Mouse (Mus musculus) layer of hippocampus, adult 9-11 months (tissue): ENCODE results near the gene Rsc1a1.

Source experiments
- DNase-seq: peaks from one replicate; pipeline ENCODE4 v3.0.0; 2022

The Rsc1a1 gene

DNA sequence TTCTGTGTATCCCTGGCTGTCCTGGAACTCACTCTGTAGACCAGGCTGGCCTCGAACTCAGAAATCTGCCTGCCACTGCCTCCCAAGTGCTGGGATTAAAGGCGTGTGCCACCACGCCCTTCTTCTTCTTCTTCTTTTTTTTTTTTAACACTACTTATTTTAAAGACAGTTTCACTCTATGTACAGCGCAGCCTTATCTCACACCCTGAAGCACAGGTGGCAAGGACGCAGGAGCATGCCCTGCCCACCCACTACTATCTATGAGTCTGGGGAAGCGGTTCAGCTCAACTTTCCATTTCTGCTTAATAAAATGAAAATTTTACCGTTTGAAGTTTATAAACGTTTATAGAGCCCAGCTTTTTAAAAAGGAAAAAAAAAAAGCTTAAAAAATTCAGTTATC, 3.1 kb upstream of the Rsc1a1 start:
- DNase-seq: no peak

DNA sequence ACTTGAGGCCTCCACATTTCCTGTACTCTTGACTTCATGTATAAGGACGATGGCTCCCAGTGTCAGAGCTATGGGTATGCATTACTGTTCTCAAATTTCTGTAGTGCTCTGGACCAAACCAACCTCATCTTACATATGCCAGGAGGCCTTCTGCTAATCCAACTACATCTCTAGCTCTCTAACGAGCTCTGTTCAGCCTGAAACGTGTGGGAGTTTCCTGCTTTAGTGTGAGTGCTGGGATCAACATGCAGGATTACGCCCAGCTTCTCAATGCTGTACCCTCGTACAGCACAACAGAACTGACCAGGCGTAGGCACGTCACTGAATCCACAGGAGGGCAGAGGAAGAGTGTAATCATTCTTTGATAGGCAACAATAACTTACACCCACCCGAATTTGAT, 1.1 kb upstream of the Rsc1a1 start:
- DNase-seq: peak; percentile 63

DNA sequence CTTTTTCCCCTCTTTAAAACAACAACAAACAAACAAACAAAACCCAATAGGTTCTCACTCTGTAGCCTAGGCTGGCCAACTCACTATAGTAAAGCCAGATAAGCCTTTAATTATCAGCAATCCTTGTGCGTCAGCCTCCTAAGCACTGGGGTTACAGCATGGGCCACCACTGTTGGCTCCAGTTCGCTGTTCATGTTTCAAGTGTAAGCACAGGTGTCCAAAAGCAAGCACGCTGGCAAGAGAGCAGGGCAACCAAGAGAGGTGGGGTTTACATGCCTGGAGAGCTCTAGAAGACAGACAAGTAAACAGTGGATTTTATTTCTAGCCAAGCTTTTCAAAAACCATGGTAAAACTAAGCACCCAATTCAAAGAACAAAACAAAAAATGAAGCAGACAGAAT, 694 bp upstream of the Rsc1a1 start:
- DNase-seq: no peak

DNA sequence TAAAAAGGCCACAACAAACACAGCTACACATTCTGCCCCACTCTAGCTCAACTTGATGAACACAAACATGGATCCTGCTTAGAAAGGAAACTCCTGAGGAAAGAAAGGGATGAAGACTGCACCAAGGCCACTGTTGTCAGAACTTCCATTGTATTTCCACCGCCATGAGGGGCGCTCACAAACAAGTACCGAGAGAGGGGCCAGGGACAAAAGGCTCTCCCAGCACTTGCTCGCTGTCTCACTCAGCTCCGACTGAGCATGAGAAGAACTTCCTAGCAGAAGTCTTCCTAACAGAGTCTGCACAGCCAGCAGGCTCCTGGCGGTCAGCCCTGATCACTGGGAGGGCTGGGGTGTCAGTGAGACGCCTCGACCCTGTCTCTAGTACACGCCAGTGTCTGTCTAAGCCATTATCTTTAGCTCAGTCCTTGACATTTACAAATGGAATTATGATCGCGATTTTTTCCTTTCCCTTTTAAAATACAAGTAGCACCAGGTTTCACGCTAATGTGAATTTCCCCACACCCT, 2.6 kb downstream of the Rsc1a1 start:
- no peak for DNase-seq

DNA sequence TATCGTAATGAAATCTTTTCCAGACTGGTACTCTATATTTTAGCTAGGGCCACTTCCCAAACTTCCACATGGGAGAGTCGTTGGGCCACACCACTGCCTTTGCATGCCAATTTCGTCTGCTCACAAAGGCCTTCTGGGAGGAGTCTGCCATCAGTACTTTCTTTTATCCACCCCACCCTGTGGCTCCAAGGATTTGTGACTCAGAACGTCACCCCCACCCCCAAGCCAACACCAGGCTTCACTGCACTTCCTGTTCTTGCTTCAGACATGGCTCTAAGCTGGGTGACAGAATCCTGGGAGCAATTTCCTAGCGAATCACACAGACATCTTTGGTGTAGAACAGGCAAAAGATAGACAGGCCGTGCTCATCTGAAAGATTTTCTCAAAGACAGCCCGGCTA, 3.6 kb downstream of the Rsc1a1 start:
- DNase-seq: no peak

DNA sequence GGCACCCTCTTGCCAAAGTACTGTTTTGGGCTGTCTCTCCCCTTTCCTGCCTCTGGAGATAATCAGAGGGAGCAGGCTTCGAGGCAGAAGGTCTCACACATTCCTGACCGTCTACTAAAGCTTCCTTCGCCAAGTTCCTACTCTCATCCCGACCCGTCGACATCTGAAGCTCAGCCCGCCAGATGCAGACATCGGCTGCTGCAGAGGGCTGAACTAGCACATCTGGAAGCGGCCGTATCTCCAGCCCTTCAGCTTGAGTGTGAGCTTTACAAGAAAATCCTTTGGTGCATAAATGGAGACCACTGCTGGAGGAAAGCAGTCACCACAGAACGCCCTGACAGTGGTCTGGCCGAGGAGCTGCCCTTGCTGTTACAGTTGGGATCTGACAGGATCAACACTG, 4.5 kb downstream of the Rsc1a1 start:
- no peak for DNase-seq

DNA sequence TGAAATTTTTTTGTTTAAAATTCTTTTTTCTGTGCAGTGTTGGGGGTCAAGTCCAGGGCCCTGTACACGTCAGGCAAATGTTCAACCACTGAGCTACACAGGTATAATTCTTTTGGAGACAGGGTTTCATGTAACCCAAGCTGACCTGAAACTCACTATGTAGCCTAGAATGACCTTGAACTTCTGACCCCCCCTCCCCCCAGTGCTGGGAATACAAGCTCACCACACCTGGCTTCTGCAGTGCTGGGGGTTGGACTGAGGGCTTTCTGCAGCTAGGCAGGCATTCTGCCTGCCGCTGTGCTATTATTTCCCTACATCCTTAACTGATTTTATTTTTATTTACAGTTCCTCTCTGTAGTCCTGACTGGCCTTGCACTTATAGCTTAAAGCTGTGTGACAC, 6.4 kb downstream of the Rsc1a1 start:
- no peak for DNase-seq

DNA sequence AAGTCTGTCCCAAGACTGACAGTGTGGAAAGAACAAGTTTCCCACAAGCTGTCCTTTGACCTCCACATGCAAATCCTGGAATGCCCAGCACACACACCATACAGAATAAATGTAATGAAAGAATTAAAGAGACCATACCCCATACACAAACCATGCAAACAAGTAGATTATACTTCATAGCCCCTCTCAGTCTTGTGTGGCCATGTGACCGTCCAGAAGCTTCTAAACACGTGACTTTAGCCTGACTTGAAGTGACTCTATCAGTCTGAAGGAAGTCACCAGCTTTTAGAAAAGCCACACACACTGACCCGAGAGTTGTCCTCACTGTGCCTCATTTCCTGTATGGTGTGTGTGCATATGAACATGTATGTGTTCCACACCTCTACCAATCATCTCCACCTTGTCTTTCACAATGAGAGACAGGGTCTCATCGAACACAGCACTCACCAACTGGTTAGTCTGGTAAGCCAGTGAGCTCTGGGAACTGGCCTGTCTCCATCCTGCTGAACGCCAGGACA, 8.9 kb downstream of the Rsc1a1 start:
- no peak for DNase-seq

DNA sequence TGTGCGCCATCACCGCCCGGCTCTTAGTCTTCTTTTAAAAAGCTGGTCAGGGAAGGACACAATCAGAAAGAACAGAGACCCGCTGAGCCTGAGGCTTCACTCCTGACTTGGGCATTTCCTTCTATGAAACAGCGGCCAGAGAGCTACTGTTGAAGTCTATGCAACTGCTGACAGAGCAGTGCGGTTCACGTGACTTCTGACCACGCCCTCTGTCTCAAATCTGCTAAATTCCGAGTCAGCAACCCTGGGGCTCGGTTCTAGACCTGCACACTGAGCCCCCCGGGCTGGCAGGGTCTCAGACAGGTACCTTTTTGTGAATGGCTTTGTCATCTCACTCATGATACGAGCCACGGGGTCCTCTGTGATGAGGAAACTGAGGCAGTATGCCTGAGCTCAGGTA, 13.1 kb downstream of the Rsc1a1 start:
- DNase-seq: no peak

DNA sequence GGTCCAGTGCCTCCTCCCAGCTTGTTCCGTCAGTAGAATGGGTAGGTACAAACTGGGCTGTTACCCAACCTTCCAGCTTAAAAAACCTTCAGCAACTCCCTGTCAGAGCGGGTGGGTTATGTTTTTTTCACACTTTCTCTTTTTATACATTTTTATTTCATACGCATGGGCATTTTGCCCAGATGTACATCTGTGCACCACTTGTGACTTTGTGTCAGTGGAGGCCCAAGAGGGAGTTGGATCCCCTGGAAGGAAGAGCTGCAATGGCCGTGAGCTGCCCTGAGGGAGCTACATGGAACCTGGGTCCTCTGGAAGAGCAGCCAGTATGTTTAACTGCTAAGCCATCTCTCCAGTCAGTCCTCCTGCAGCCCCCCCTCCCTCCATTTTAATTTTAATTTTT, 14.0 kb downstream of the Rsc1a1 start:
- no peak for DNase-seq

DNA sequence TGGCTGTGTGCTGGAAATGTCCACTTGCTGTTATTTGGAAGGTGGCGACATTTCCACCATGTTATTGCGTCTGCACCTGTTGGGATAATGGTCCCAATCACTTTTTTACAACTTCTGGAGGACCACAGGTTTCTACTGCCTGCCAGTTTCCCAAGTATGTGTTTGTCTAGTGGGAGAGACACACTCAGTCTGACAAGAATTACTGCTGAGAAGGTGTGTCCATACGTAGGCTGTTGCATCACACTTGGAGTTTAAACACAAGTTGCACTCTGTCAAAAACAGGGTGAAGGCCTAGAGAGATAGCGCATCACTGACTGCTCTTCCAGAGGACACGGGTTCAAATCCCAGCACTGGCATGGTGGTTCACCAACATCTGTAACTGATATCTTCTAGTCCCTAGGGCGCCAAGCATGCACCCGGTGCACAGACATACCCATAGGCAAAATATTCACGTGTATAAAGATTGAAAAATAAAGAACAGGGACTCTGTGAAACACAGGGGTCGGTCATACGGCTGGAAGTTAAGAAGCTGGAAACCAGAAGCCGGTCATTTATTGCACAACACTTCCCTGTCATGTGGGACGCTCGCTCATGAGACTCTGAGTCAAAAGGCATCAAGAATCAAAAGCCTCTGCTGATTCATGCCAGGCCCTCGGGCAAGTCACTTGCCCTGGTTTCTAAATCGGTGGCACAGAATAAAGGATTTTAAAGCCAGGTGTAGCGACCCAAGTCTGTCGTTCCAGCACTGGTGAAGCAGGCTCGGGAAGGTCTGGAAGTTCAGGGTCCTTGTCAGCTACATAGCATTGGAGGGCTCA, 15.3 kb downstream of the Rsc1a1 start:
- DNase-seq: peak; percentile 65

DNA sequence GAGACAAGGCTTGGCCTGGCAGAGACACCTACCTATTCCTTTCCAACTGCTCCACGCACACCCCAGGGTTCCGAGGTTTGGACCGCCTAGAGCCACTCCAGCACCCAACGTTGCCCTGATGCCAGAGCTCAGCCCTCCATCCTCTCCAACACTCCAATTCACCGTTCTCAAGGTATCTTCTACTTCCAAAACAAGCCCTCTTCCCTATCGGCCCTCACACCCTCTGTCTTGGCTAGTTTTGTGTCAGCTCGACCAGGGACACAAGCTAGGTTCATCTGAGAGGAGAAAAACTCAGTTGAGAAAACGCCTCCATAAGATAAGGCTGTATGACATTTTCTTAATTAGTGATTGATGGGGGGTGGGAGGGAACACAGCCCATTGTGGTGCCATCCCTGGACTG, 20.6 kb downstream of the Rsc1a1 start, which contains the start of gene Plekhm2:
Gene Plekhm2 (minus strand): TSS at position 101 of the 400 bp plus-strand sequence.
- no peak for DNase-seq

DNA sequence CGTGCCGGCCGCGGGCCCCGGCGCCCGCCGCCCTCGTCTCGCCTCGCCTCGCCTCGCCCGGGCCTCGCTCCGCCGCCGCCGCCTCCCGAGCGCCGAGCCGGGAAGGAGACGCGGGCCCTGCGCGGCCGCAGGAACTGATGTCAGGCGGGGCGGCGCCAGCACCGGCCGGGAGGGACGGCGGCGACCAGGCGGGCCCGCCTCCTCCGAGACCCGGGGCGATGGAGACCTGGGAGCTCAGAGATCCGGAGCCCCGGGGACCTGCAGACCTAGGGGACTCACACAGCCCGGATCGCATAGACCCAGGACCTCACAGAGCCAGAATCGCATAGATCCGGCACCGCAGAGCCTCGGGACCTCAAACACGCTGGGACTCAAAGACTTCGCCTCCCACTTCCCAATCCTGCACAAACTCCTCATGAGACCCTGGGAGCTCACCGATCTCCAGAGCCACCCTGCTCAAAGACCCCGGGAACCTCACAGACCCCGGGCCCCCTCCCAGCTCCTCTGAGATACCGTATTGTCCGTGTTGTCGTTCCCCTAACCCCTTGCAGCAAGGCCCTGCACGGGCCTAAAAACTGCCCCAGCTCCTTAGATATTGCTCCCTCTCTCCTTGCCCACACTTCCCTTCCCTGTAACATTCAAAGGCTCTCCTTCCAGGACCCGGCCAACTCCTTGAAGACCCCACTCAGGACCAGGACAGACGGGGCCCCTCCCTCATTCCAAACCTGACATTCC, 21.2 kb downstream of the Rsc1a1 start:
- DNase-seq: peak; percentile 69

DNA sequence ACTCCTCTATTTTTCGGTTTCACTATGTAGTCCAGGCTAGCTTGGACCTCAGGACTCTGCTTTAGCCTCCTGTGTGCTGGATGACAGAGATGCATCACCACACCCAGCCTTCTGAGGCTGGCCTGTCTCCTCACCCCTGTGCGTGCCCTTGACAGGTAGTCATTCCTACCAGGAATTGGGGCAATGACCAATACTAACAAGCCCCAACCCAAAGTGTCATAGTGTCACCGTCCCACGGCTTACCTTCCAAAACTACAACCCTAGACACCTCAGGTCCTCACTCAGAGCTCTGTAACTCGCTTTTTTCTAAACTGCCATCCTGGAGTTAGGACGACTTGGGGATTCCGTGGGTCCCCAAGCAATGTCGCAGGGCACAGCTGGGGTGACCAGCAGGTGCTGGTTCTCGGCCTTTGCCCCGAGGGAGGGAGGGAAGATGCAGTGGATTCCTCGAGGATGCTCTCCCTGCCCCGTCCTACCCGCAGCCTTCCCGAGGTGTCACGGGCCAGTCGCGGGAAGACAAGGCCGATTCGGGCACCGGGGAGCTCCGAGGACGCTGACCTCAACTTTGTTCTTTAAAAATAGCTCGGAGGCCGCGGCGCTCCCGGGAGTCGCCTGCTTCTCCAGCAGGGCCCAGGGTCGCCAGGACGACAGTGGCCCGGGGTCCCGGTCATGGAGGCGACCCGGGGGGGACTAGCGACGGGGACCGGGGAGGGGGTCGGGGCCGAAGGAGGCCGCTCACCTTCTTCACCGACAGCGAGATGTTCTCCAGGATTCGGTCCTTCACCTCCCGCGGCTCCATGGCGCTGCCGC, 22.1 kb downstream of the Rsc1a1 start:
- DNase-seq: no peak

DNA sequence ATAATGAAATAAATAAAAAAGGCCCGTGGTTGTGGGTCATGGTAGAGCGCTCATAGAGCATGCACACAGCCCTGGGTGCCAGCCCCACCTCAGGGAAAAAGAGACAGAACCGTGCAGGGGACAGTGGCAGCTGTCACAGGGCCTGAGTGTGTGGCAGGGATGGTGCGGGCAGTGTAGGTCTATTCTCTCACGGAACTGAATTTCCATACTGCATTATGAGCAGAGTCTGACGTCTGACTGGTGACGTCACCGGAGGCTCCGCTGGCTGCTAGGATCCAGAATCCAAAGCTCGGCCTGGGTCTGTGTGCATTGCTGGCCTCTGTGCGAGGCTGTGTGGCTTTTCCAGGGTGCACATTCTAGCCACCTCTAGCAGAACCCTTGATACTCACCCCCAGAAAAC, 24.5 kb downstream of the Rsc1a1 start:
- DNase-seq: no peak

DNA sequence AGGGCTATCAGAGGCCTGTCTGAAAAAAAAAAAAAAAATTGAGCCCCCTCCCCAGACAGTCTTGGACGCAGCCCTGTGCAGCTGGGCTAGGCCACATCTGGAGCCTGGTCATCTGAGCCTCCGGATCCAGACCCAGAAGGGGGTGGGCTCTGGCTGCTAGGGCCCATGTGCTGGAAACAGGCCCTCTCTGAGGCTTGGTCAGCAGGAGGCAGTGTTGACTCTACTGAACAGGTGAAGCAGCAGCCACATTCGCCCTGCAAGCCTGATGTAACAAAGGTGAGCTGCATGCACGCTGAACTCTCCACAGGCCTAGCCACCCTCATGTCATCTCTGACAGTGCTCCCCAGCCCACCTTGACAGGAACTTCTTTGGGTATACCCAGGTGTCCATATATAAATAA, 25.7 kb downstream of the Rsc1a1 start:
- DNase-seq: no peak

DNA sequence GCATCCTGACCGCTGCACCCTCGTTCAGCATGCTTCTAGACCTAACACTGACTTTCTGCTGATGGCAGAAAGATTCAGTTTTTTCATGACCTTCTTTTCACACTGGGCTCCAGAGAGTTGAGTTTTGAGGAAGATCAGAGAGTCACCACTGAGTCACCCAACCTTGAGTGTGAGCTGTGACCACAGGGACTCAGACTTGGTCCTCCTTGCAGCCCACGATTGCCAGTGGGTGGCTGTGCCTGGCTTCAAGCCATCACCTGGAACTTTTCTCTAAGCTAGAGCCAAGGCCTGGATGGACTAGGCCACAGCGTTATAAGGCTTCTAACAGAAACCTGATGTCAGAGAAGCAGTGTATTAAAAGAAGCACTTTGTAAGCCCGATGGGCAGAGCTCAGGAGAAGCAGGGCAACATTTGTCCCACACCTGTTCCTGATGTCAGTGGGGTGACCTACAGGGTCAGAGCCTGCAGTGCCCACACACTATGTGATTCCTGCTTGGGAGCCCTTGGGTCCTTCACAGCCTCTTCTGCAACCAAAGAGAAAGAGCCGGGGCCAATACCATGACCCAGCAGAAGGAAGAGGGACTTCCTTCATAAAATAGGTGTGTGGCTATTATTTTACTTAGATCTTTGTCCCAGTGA, 26.4 kb downstream of the Rsc1a1 start:
- no peak for DNase-seq

DNA sequence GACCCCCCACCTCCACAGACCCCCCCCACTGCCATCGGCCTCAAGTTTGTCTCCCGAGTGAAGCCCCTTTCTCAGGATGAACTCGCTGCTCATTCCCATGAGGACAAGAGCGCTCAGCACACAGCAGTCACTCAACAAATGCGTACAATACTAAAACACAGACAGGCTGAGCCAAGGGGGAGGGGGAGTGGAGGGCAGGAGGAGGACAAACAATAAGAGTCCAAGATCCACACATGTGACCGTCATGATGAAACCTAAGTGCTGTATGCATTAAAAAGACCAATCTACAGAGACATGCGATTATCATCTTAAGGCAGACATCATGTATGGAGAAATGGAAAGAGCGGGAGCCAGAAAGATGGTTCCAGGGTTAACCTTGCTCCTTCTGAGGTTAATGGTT, 28.5 kb downstream of the Rsc1a1 start:
- no peak for DNase-seq

DNA sequence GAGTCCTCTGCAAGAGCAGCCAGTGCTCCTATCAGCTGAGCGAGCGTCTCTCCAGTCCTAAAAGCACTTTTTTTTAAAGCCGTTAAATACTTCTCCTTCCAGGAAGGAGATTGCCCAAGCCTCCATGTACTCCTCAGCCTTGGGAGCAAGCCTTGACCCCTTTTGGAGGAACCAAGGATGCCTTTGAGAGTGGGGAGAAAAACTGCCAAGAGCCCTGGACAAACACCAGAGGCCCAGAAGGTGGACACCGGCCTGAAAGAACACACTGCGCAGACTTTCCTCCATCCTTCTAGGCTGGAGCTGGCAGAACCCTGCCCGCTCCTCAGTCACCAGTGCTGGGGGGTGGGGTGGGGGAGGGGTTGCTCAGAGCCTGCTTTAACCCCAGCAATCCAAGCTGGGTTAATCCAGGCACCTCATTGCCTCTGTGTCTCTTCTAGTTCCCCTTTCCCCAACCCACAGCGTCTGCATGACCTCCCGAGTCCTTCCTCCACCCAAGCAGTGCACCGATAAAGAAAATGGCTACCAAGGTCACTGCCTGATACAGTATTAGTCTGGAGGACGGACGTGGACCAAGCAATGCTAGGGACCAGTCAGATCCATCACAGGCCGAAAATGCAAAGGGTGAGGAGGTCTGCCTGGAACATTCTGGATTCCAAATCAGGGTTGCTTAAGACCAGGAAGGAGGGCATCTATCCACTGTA, 29.3 kb downstream of the Rsc1a1 start:
- peak; percentile 60 for DNase-seq

DNA sequence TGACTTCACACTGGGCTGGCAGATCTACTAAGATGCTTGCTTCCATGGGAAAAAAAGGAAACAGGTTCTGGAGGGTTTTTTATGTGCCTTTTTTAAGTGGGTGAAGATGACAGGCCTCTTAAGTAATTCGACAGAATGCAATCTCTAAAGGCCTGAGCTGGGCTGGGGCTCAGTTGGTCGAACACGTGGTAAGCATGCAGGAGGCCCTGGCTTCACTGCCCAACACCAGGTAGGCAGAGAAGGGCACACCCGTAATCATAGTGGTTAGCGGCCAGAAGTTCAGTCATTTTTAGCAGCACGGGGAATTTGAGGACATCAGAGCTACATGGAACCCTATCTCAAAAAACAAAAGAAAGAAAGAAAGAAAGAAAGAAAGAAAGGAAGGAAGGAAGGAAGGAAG, 30.9 kb downstream of the Rsc1a1 start:
- no peak for DNase-seq

DNA sequence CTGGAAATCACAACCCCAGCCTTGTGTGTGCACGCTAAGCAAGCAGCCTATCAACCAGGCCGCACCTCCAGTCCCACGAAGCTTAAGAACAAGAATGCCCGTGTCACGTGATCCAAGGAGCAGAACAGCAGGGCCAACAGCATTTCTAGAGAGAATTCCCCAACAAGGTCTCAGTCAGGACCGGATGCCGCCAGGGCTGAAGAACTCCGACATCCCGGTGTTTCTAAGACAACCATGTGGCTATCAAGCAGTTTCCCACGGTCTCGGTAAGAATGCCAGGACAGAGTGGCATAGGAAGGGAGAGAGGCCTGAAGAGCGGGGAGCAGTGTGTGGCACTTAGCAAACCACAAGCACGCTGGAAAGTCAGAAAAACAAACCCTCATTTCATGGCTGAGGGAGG, 31.6 kb downstream of the Rsc1a1 start:
- no peak for DNase-seq

DNA sequence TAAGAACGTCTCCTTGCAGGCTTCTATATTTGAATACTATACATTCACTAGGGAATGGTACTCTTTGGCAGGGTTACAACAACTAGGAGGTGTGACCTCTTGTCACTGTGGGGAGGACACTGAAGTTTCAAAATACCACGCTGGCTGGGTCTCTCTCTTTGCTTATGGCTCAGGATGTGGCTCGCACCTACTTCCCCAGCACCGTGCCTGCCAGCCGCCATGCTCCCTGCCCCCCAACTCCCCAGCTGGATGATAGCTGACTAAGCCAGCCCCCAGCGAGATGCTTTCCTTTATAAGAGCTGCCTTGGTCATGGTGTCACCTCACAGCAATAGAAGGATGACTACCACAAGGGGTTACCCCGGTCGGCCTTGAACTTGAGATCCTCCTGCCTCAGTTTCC, 32.4 kb downstream of the Rsc1a1 start:
- DNase-seq: no peak
